Comparison of ENCODE assay signal across 21 mouse cellular contexts in the genomic region with DNA sequence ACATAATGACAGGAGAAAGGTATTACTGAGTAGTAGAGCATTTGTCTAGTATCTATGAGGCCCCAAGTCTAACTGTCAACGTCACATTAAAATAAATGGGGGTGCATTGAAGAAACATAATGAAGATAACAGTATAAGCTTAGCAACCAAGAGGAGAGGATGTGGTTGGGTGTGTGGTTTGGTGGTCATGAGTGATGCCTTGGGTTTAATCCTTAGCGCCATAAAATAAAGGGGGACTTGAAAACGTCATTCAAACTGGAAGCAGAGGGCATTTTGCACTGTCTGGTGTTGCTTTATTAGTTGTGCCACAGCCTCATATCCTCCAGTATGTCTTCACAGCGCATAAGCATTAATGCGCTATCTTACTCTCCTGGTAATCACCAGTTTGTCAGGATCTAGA. TPM values are rescaled to one million over a fixed set of nuclear protein-coding genes. Genes with fewer than 3 reads are reported as not detected.
DNase-seq lines count a peak whose midpoint lies in the region; ATAC-seq lines count a peak whose summit lies in the region.
"Had no signal": no experiment of that assay in that cellular context is flagged by ENCODE, and none has a peak within 500 bp of the region (broad histone marks: within the 10 kb centered on the region; RNA-seq: fewer than 3 reads in every experiment).

No protein-coding gene starts in this region.

- H3K9me3 ChIP-seq in midbrain, embryonic 11.5 days (ENCODE audit: control insufficient read depth, low read length) = no peaks in the 10 kb centered on the region
- H3K9me3 ChIP-seq: embryonic facial prominence, embryonic 13.5 days; forebrain, embryonic 13.5 days; heart, embryonic 12.5 days; hindbrain, embryonic 10.5 days had no signal

- H3K4me1 ChIP-seq in midbrain, embryonic 11.5 days (ENCODE audit: control insufficient read depth, insufficient read depth, low read length) = no peaks in the 10 kb centered on the region

- ATAC-seq in inflammation-experienced regulatory T-cells, adult 6 months = peak; percentile 12
- no peak for ATAC-seq in midbrain, embryonic 11.5 days (ENCODE audit: low FRiP score)
- ATAC-seq: forebrain, embryonic 13.5 days; forebrain, postnatal 0 days had no signal

- H3K27me3 ChIP-seq in midbrain, embryonic 11.5 days (ENCODE audit: control insufficient read depth, insufficient read depth, low read length) = no peaks in the 10 kb centered on the region
- H3K27me3 ChIP-seq: embryonic facial prominence, embryonic 13.5 days; forebrain, embryonic 13.5 days; heart, embryonic 12.5 days had no signal

- WGBS in midbrain, embryonic 11.5 days = 81% methylated on average over 5 of the region's 5 CpGs

- no peaks in the 10 kb centered on the region for H3K36me3 ChIP-seq in midbrain, embryonic 11.5 days (ENCODE audit: control insufficient read depth, insufficient read depth, low read length)
- H3K36me3 ChIP-seq: embryonic facial prominence, embryonic 13.5 days; heart, embryonic 12.5 days; hindbrain, embryonic 10.5 days had no signal

- peak; percentile 51 for DNase-seq in 416B (ENCODE audit: low read depth)
- DNase-seq in CD4-positive helper T cell, adult 2 months (ENCODE audit: low read depth, low spot score) = peak; percentile 41
- peak; percentile 27 for DNase-seq in T-cell, adult 2 months (ENCODE audit: low spot score)
- DNase-seq in layer of hippocampus, adult 18-20 months (ENCODE audit: low spot score in 2 of 2) = no peak
- DNase-seq in midbrain, embryonic 11.5 days (ENCODE audit: low spot score, missing footprints) = no peak
- DNase-seq in retina, postnatal 1 day = no peak
- DNase-seq in layer of hippocampus, adult 9-11 months = no peak
- DNase-seq: adrenal gland, postnatal 14 days; B cell, adult 2 months; cerebellum, adult 11-12 months; cerebellum, adult 9-10 months; cerebellum, postnatal 25 days; forebrain, postnatal 0 days; gastrocnemius, postnatal 14 days; heart, adult 2 months had no signal

- no peak overlapping the region for H3K27ac ChIP-seq in midbrain, embryonic 11.5 days (ENCODE audit: low read depth, low read length)
- H3K27ac ChIP-seq: embryonic facial prominence, embryonic 13.5 days; forebrain, embryonic 13.5 days; heart, adult 2 months; hindbrain, embryonic 10.5 days; hindbrain, embryonic 14.5 days had no signal

- H3K4me2 ChIP-seq in midbrain, embryonic 11.5 days = no peak overlapping the region
- H3K4me2 ChIP-seq: embryonic facial prominence, embryonic 13.5 days; forebrain, embryonic 13.5 days; heart, embryonic 12.5 days; hindbrain, embryonic 14.5 days had no signal

- no peak overlapping the region for H3K9ac ChIP-seq in midbrain, embryonic 11.5 days (ENCODE audit: low read length)
- H3K9ac ChIP-seq: embryonic facial prominence, embryonic 13.5 days; forebrain, embryonic 13.5 days; forebrain, postnatal 0 days; heart, embryonic 12.5 days; hindbrain, embryonic 14.5 days had no signal

- no peak overlapping the region for H3K4me3 ChIP-seq in midbrain, embryonic 11.5 days (ENCODE audit: low read depth, low read length)
- H3K4me3 ChIP-seq: embryonic facial prominence, embryonic 13.5 days; forebrain, embryonic 13.5 days; heart, adult 2 months; heart, embryonic 12.5 days; hindbrain, embryonic 10.5 days had no signal

RNA-seq across cellular contexts. Expression of a gene that starts 4.6 kb away (rescaled TPM):
- 10 to 100 TPM in 1 of 3 experiments, 1 to 10 TPM in 2; 1.2 to 23.4 (median 3.9) TPM for polyA plus RNA-seq in inflammation-experienced regulatory T-cells, adult 6 months (2017; shearing (Covaris generic))
- 1 to 10 TPM in 1 of 2 experiments, under 1 TPM in 1; 0.52 to 1.1 TPM for total RNA-seq in layer of hippocampus, adult 18-20 months (2021)
- 50.0 and 50.4 TPM in 2 replicates for polyA plus RNA-seq in midbrain, embryonic 11.5 days (2014; fragmentation: Nextera tagmentation; extraction: Ambion mirVana)

RNA-seq across cellular contexts. Expression of a gene that starts 23.8 kb away (rescaled TPM):
- under 1 TPM in 2 of 3 experiments, not detected in 1; 0.25 to 0.28 TPM for polyA plus RNA-seq in inflammation-experienced regulatory T-cells, adult 6 months (2017; shearing (Covaris generic))
- total RNA-seq in layer of hippocampus, adult 18-20 months (2021) = 10 to 100 TPM; 61.5 to 65.1 TPM
- polyA plus RNA-seq in midbrain, embryonic 11.5 days (2014; fragmentation: Nextera tagmentation; extraction: Ambion mirVana) = 45.2 and 51.4 TPM in 2 replicates

Comparison
In these comparisons a context has a peak if more than half of its experiments do, and no peak if none do; other contexts are left out.
1. DNase-seq: peak in 416B (single experiment), CD4-positive helper T cell, adult 2 months (single experiment) and T-cell, adult 2 months (single experiment); none in layer of hippocampus, adult 18-20 months (0 of 2), midbrain, embryonic 11.5 days (single experiment), retina, postnatal 1 day (single experiment) and layer of hippocampus, adult 9-11 months (single experiment).
2. RNA of a gene that starts 23.8 kb away (polyA plus RNA-seq): 45.2 to 51.4 TPM in midbrain, embryonic 11.5 days; 0.25 to 0.28 TPM in inflammation-experienced regulatory T-cells, adult 6 months; every median in the first group is over 10 times any median in the second.